Mouse (Mus musculus): ENCODE measurements around the gene Nup153.

GRCm38 (mm10) chr13:46699372-46699771, 28.4 kb downstream of the Nup153 start:
- no peak for TF ChIP-seq CTCF (IDR thresholded peaks at IDR 0.05; ENCODE audit: borderline replicate concordance, control insufficient read depth, extremely low read depth, insufficient read depth, low read length, poor library complexity)
- TF ChIP-seq POLR2A (IDR thresholded peaks at IDR 0.05; ENCODE audit: control insufficient read depth, extremely low read depth, insufficient read depth, low read length, poor library complexity), result no peak

Measured in thymus, adult 2 months (tissue).